Mouse (Mus musculus): ENCODE data around the gene Calm3. TPM values are rescaled to one million over a fixed set of nuclear protein-coding genes. Genes with fewer than 3 reads are reported as not detected.
A peak's percentile ranks its signal among the peaks of the same experiment; 100 is the strongest.

Gene Calm3
- total and polyA plus RNA-seq, 2 experiments from 2014 or later, result 441 to 2,018 TPM

DNA sequence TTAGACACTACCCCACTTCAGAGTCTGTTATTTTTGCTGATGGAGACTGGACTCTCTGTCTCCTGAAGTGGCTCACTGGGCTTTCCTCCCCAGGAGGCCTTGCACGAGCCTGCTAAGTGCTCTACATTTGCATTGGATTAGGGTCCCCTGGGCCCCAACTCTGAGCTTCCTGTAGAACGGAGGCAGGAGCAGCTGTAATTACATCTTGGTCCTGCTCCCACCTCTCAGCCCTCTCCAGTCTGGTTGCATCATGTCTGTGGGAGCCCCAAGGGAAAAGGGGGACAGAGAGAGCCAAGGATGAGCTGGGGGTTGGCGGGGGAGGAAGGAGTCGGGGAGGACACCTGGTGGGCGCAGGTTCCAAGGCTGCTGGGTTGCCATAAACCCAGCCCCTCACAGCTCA is 23.4 kb downstream of the Calm3 start:
- no peak overlapping the region for H3K27ac ChIP-seq
- H3K4me2 ChIP-seq (ENCODE audit: low read depth, low read length), result no peak overlapping the region
- WGBS, result 19% methylated on average over 5 of the region's 5 CpGs
- no peaks in the 10 kb centered on the region for H3K9me3 ChIP-seq (ENCODE audit: low read length)
- no peaks in the 10 kb centered on the region for H3K27me3 ChIP-seq (ENCODE audit: insufficient read depth, low read length)
- TF ChIP-seq CTCF (IDR thresholded peaks at IDR 0.05; ENCODE audit: low read depth), result no peak
- no peak overlapping the region for H3K4me3 ChIP-seq (ENCODE audit: low read length)
- no peak overlapping the region for H3K9ac ChIP-seq (replicated peaks; ENCODE audit: low read length)
- no peaks in the 10 kb centered on the region for H3K36me3 ChIP-seq (ENCODE audit: insufficient read depth, low read length)
- 0 out of 2 replicates have a peak, but pooled peaks have one; percentile 24 for ATAC-seq
- no peaks in the 10 kb centered on the region for H3K4me1 ChIP-seq (ENCODE audit: insufficient read depth, low read length)
- no peak for DNase-seq (ENCODE audit: low spot score)

DNA sequence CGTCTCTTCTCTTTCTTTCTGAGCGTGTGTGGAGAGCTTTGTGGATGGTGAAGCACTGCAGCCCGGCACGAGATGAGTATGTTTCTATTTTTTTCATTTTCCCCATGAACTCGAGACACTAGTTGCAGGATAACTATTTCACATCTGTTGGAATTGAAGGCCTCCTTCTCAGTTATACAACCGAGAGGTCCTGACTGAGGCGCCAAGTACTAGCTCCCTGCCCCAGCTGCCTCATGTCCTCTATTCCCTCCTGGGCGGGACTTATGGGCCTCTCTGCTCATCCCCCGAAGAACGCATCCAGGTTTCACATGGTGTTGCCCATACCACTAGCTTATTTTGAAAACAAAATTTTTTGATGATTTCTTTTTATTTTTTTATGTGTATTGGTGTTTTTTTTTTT is 28.4 kb downstream of the Calm3 start:
- no peak for TF ChIP-seq CTCF (IDR thresholded peaks at IDR 0.05; ENCODE audit: low read depth)
- DNase-seq (ENCODE audit: low spot score) (no peak), ATAC-seq (no peak)
- H3K36me3 ChIP-seq (ENCODE audit: insufficient read depth, low read length), result no peaks in the 10 kb centered on the region
- H3K4me2 ChIP-seq (ENCODE audit: low read depth, low read length), result peak overlapping the region; percentile 52
- peak overlapping the region; percentile 18 for H3K4me3 ChIP-seq (ENCODE audit: low read length)
- H3K4me1 ChIP-seq (ENCODE audit: insufficient read depth, low read length), result peaks cover 4% of the 10 kb centered on the region; the same call in 1 of the 2 replicates
- H3K27me3 ChIP-seq (ENCODE audit: insufficient read depth, low read length), result no peaks in the 10 kb centered on the region
- 28% methylated on average over 10 of the region's 10 CpGs for WGBS
- H3K9ac ChIP-seq (replicated peaks; ENCODE audit: low read length), result 0 out of 2 replicates have a peak overlapping the region, but pooled peaks have one; percentile 17
- no peaks in the 10 kb centered on the region for H3K9me3 ChIP-seq (ENCODE audit: low read length)
- no peak overlapping the region for H3K27ac ChIP-seq

DNA sequence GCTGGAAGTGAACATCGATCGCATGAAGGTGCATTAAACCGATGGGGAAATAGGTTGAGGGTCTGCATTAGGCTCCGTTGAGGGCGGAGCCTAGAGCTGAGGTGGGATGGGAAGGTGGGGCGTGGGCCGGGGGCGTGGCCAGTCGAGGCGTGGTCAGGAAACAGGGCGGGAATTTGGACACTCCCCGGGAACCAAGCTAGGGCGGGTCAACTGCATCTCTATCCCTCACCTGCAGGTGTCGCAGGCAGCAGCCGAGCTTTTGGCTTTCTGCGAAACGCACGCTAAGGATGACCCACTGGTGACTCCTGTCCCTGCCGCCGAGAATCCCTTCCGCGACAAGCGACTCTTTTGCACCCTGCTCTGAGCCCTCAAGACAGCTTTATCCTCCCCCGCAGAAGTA is 28.9 kb downstream of the Calm3 start:
- under 1% methylated on average over 24 of the region's 24 CpGs for WGBS
- H3K4me2 ChIP-seq (ENCODE audit: low read depth, low read length), result peak overlapping the region; percentile 52
- DNase-seq (ENCODE audit: low spot score) (peak; percentile 82), ATAC-seq (peak; percentile 61)
- peak overlapping the region; percentile 18 for H3K4me3 ChIP-seq (ENCODE audit: low read length)
- no peaks in the 10 kb centered on the region for H3K36me3 ChIP-seq (ENCODE audit: insufficient read depth, low read length)
- H3K27ac ChIP-seq, result no peak overlapping the region
- no peaks in the 10 kb centered on the region for H3K27me3 ChIP-seq (ENCODE audit: insufficient read depth, low read length)
- 0 out of 2 replicates have a peak overlapping the region, but pooled peaks have one; percentile 17 for H3K9ac ChIP-seq (replicated peaks; ENCODE audit: low read length)
- H3K4me1 ChIP-seq (ENCODE audit: insufficient read depth, low read length), result peaks cover 4% of the 10 kb centered on the region; the same call in 1 of the 2 replicates
- TF ChIP-seq CTCF (IDR thresholded peaks at IDR 0.05; ENCODE audit: low read depth), result peak; percentile 90
- H3K9me3 ChIP-seq (ENCODE audit: low read length), result no peaks in the 10 kb centered on the region

DNA sequence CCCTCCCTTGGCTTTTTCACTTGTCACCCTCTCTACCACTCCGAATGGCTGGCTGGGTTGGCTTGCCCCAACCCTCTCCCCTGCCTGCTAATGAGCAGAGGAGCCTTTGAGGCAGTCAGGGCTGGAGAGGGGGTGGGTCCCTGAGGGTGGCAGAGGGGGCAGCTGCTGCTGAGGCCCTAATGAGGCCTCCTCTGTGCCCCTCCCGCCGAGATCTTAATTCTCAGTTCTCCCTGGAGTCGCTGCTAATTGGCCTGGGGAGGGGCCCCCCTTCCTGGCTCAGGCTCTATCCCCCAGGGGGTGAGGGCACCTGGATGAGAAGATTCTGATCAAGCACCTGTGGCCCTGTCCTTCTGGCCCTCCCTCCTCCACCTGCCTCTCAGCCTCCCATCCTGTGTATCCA is 29.6 kb downstream of the Calm3 start:
- Histone ChIP-seq H3K27ac (no peak overlapping the region), H3K36me3 (ENCODE audit: insufficient read depth, low read length) (no peaks in the 10 kb centered on the region), H3K9me3 (ENCODE audit: low read length) (no peaks in the 10 kb centered on the region), H3K4me2 (ENCODE audit: low read depth, low read length) (peak overlapping the region; percentile 52; the same call in 1 of the 2 replicates), H3K27me3 (ENCODE audit: insufficient read depth, low read length) (no peaks in the 10 kb centered on the region), H3K9ac (replicated peaks; ENCODE audit: low read length) (no peak overlapping the region), H3K4me1 (ENCODE audit: insufficient read depth, low read length) (peaks cover 4% of the 10 kb centered on the region; the same call in 1 of the 2 replicates), H3K4me3 (ENCODE audit: low read length) (no peak overlapping the region)
- WGBS, result 3% methylated on average over 4 of the region's 4 CpGs
- ATAC-seq (peak; percentile 4; the same call in 1 of the 2 replicates), DNase-seq (ENCODE audit: low spot score) (no peak)
- no peak for TF ChIP-seq CTCF (IDR thresholded peaks at IDR 0.05; ENCODE audit: low read depth)

DNA sequence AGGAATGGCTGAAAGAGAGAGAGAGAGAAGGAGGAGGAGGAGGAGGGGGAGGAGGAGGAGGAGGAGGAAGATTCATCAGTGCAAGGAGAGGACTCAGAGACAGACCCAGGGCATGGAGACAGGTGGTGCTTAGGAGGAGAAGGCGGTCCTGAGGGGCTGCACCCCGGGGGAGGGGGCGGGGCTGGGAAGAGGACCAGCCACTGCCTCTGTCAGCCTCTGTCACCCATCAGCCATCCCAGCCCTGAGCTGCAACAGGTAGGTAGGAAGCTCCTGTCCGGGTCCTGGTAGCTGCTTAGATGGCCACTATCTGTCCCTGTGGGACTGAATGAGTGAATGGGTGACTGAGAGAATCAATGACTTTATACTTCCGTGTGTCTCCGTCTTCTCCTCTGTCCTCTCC is 30.3 kb downstream of the Calm3 start:
- H3K4me1 ChIP-seq (ENCODE audit: insufficient read depth, low read length), result peaks cover 4% of the 10 kb centered on the region; the same call in 1 of the 2 replicates
- H3K4me3 ChIP-seq (ENCODE audit: low read length), result no peak overlapping the region
- no peaks in the 10 kb centered on the region for H3K36me3 ChIP-seq (ENCODE audit: insufficient read depth, low read length)
- DNase-seq (ENCODE audit: low spot score) (no peak), ATAC-seq (no peak)
- no peak for TF ChIP-seq CTCF (IDR thresholded peaks at IDR 0.05; ENCODE audit: low read depth)
- 9% methylated on average over 6 of the region's 6 CpGs for WGBS
- H3K9me3 ChIP-seq (ENCODE audit: low read length), result no peaks in the 10 kb centered on the region
- H3K27me3 ChIP-seq (ENCODE audit: insufficient read depth, low read length), result no peaks in the 10 kb centered on the region
- no peak overlapping the region for H3K9ac ChIP-seq (replicated peaks; ENCODE audit: low read length)
- no peak overlapping the region for H3K4me2 ChIP-seq (ENCODE audit: low read depth, low read length)
- no peak overlapping the region for H3K27ac ChIP-seq

DNA sequence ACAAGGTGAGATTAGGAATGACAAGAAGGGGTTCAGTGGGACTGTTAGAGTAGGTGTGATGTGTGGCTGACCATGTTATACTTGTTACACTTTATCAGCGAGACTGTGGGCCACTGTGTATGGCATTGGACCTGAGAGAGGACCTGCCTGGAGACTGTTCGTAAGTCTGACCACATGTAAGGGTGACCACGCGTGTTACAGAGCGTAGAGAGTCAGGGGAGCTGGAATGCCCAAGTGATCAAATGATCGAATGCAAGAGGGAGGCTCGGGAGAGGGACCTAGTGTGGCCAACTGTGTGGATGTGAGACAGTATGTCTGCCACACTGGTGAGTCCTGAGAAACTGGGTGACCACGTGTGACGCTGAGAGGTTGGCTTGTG is 31.6 kb downstream of the Calm3 start:
- 0 out of 2 replicates have a peak, but pooled peaks cover 10% of the 10 kb centered on the region for H3K36me3 ChIP-seq (ENCODE audit: insufficient read depth, low read length)
- ATAC-seq (no peak), DNase-seq (ENCODE audit: low spot score) (no peak)
- 52% methylated on average over 9 of the region's 9 CpGs for WGBS
- H3K27ac ChIP-seq, result no peak overlapping the region
- peaks cover 4% of the 10 kb centered on the region; the same call in 1 of the 2 replicates for H3K4me1 ChIP-seq (ENCODE audit: insufficient read depth, low read length)
- TF ChIP-seq CTCF (IDR thresholded peaks at IDR 0.05; ENCODE audit: low read depth), result no peak; the same call in 1 of the 2 replicates
- no peaks in the 10 kb centered on the region for H3K27me3 ChIP-seq (ENCODE audit: insufficient read depth, low read length)
- H3K9ac ChIP-seq (replicated peaks; ENCODE audit: low read length), result no peak overlapping the region
- no peaks in the 10 kb centered on the region for H3K9me3 ChIP-seq (ENCODE audit: low read length)
- no peak overlapping the region; the same call in 1 of the 2 replicates for H3K4me3 ChIP-seq (ENCODE audit: low read length)
- no peak overlapping the region for H3K4me2 ChIP-seq (ENCODE audit: low read depth, low read length)

DNA sequence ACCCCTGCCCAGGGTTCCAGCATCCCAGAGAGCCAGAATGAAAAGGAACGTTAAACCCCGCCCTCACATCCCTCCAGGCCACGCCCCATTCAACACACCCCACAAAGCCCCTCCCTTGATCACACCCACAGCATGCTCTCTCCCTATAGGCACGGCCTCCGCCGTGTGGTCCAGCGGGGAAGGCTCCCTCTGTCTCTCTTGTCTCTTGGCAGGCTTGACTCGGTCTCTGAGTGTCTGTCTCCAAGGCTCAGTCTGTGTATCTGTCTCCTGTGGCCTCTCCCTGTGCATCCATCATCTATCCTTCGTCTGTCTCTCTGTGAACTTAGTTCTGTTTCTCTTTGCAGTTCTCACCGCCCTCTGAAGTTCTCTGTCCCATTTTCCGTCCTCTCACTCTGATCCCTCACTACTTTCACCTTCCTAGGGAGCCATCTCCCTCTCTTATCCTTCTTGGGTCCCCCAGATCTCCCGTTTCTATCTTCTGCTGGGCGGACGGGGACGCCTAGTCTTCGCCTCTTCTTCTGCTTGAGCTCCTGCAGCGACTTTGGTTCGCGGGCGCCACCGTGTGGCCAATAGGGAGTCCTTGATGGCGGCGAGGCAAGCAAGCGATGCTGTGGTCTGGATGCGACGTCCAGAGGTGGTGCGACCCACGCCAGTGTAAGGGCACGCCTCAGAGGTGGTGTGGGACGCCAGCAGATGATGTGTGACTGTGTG is 32.1 kb downstream of the Calm3 start, which contains the start of gene Gng8:
TSS of gene Gng8 (plus strand) at position 146 of the 711 bp plus-strand sequence.
- H3K4me1 ChIP-seq (ENCODE audit: insufficient read depth, low read length), result peaks cover 4% of the 10 kb centered on the region; the same call in 1 of the 2 replicates
- peak; percentile 96 for TF ChIP-seq CTCF (IDR thresholded peaks at IDR 0.05; ENCODE audit: low read depth)
- DNase-seq (ENCODE audit: low spot score) (peak; percentile 93), ATAC-seq (peak; percentile 59)
- H3K27me3 ChIP-seq (ENCODE audit: insufficient read depth, low read length), result no peaks in the 10 kb centered on the region
- under 1% methylated on average over 30 of the region's 30 CpGs for WGBS
- H3K27ac ChIP-seq, result no peak within 1 kb of the TSS
- no peaks in the 10 kb centered on the region for H3K9me3 ChIP-seq (ENCODE audit: low read length)
- peak within 1 kb of the TSS; percentile 24 for H3K4me3 ChIP-seq (ENCODE audit: low read length)
- 0 out of 2 replicates have a peak, but pooled peaks cover 10% of the 10 kb centered on the region for H3K36me3 ChIP-seq (ENCODE audit: insufficient read depth, low read length)
- H3K4me2 ChIP-seq (ENCODE audit: low read depth, low read length), result peak within 1 kb of the TSS; percentile 55
- H3K9ac ChIP-seq (replicated peaks; ENCODE audit: low read length), result no peak within 1 kb of the TSS
